Mouse (Mus musculus) kidney, embryonic 14.5 days (tissue): ENCODE data around the gene Mob3b. TPM values are rescaled to one million over a fixed set of nuclear protein-coding genes. Genes with fewer than 3 reads are reported as not detected.

Experiments
- ATAC-seq: fragments of 200-750 bp; cut with Nextera tagmentation; 2 replicates; pipeline ENCODE4 v1.8.0; 2017; ENCODE audit warnings: moderate number of reproducible peaks, mild to moderate bottlenecking, moderate TSS enrichment, moderate library complexity; ENCODE audit not compliant: low FRiP score, low TSS enrichment
- H3K27ac ChIP-seq: fragments of 300-500 bp; sonication (generic); 2 replicates; pipeline ENCODE4 v1.5.1; 2014; ENCODE audit warnings: low read depth, mild to moderate bottlenecking, low read length, moderate library complexity, mixed read lengths
- H3K27me3 ChIP-seq: fragments of 300-500 bp; sonication (generic); 2 replicates; pipeline ENCODE4 v1.6.1; 2014; ENCODE audit warnings: mild to moderate bottlenecking, low read length; ENCODE audit not compliant: control insufficient read depth, insufficient read depth
- H3K36me3 ChIP-seq: fragments of 300-500 bp; sonication (generic); 2 replicates; pipeline ENCODE4 v1.6.1; 2014; ENCODE audit warnings: low read length, mixed read lengths; ENCODE audit not compliant: control insufficient read depth, insufficient read depth
- H3K4me1 ChIP-seq: fragments of 300-500 bp; sonication (generic); 2 replicates; pipeline ENCODE4 v1.6.1; 2014; ENCODE audit warnings: low read length, mixed read lengths; ENCODE audit not compliant: control insufficient read depth, insufficient read depth
- H3K4me2 ChIP-seq: fragments of 300-500 bp; sonication (generic); replicated peaks from 2 replicates; pipeline ENCODE4 v1.6.1; 2014; ENCODE audit warnings: low read depth, mild to moderate bottlenecking, low read length
- H3K4me3 ChIP-seq: fragments of 300-500 bp; sonication (generic); 2 replicates; pipeline ENCODE4 v1.5.1; 2014; ENCODE audit warnings: mild to moderate bottlenecking, low read length
- H3K9ac ChIP-seq: fragments of 300-500 bp; sonication (generic); 2 replicates; pipeline ENCODE4 v1.6.1; 2014; ENCODE audit warnings: low read depth, mild to moderate bottlenecking, low read length, moderate library complexity
- H3K9me3 ChIP-seq: fragments of 300-500 bp; sonication (generic); 2 replicates; pipeline ENCODE4 v1.6.1; 2016; ENCODE audit warnings: low read length; ENCODE audit not compliant: control insufficient read depth
- WGBS: fragments of 180-500 bp; shearing (Covaris S2); extraction: QIAGEN DNeasy Blood & Tissue Kit; methylation state at CpG from one replicate; pipeline ENCODE4 v1.1.7; 2014; 5-methylcytosine and 5-hydroxymethylcytosine counted together
- polyA plus RNA-seq: library from polyadenylated mRNA; unstranded; fragments of >200 nt; fragmentation: Nextera tagmentation; extraction: Ambion mirVana; gene quantifications from 2 replicates; pipeline ENCODE4 v1.2.1, GENCODE M21; 2014

Gene Mob3b
- polyA plus RNA-seq, 1 experiment from 2014 or later, result 13.3 TPM

DNA sequence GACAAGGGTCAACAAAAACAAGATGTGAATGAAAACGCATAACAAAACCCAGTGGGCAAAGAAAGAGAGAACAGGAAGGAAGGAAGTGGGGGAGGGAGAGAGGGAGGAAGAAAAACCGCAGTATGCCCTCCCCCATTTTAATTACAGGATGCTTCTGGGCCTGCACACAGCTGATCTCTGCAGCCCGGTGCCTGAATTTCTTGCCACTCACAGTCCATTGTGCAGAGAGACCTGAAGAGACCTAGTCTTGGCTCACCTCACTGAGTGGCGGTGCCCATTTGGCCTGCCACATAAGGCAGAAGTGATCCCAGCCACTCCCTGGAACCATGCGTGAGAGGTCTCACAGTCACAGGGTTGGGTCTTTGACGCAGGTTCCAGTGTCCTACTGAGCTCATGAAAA, 19.2 kb downstream of the Mob3b start:
- H3K4me1 ChIP-seq, result 0 out of 2 replicates have a peak, but pooled peaks cover 3% of the 10 kb centered on the region
- 44% methylated on average over 6 of the region's 6 CpGs for WGBS
- H3K4me2 ChIP-seq, result no peak overlapping the region
- H3K27me3 ChIP-seq, result no peaks in the 10 kb centered on the region
- peak; percentile 32; the same call in 1 of the 2 replicates for ATAC-seq
- H3K9me3 ChIP-seq, result no peaks in the 10 kb centered on the region
- no peaks in the 10 kb centered on the region for H3K36me3 ChIP-seq
- no peak overlapping the region for H3K27ac ChIP-seq
- H3K9ac ChIP-seq, result no peak overlapping the region
- H3K4me3 ChIP-seq, result no peak overlapping the region

DNA sequence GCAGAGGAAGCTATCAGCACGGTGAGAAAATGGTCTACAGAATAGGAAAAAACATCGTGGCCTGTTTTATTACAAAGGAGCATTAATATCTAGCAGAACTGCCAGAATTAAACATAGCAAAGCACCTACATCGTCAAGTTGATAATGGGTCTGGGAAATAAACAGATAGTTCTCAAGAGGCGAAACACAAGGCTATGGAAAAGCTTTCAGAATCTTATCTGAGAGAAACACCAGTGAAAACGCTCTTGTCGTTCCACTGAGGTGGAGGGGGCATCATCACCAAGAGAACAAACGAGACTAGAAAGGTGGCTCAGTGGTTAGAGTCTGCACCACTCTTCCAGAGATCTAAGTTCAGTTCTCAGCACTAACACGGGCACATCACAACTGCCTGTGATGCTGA, 20.3 kb downstream of the Mob3b start:
- Histone ChIP-seq H3K9me3 (no peaks in the 10 kb centered on the region), H3K4me3 (no peak overlapping the region), H3K27ac (no peak overlapping the region), H3K27me3 (no peaks in the 10 kb centered on the region), H3K36me3 (no peaks in the 10 kb centered on the region), H3K4me1 (0 out of 2 replicates have a peak, but pooled peaks cover 3% of the 10 kb centered on the region), H3K9ac (no peak overlapping the region), H3K4me2 (no peak overlapping the region)
- no peak for ATAC-seq
- WGBS, result 87% methylated on average over 8 of the region's 8 CpGs

DNA sequence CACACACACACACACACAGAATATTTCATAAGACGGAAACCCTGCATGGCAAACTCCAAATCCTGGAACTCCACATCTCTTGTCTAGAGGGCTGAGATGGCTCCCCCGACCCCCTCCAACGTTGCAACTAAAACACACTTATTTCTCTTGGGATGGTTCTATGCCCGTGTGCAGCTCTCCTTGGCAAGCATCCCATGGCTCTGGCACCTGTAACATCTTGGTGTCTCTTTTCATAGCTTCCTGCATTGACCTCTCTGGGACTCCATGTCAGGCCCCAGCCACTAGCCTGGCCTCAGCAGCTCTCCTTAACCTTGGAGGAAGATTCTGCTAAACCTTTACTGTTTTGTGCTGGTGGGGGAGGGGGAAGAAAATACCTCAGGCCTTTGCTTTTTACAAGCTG, 21.5 kb downstream of the Mob3b start:
- no peak for ATAC-seq
- H3K27ac ChIP-seq, result no peak overlapping the region
- WGBS, result 72% methylated on average over 4 of the region's 4 CpGs
- H3K9me3 ChIP-seq, result no peaks in the 10 kb centered on the region
- no peaks in the 10 kb centered on the region for H3K27me3 ChIP-seq
- no peak overlapping the region for H3K9ac ChIP-seq
- no peak overlapping the region for H3K4me3 ChIP-seq
- no peaks in the 10 kb centered on the region for H3K36me3 ChIP-seq
- H3K4me1 ChIP-seq, result 0 out of 2 replicates have a peak, but pooled peaks cover 3% of the 10 kb centered on the region
- no peak overlapping the region for H3K4me2 ChIP-seq

DNA sequence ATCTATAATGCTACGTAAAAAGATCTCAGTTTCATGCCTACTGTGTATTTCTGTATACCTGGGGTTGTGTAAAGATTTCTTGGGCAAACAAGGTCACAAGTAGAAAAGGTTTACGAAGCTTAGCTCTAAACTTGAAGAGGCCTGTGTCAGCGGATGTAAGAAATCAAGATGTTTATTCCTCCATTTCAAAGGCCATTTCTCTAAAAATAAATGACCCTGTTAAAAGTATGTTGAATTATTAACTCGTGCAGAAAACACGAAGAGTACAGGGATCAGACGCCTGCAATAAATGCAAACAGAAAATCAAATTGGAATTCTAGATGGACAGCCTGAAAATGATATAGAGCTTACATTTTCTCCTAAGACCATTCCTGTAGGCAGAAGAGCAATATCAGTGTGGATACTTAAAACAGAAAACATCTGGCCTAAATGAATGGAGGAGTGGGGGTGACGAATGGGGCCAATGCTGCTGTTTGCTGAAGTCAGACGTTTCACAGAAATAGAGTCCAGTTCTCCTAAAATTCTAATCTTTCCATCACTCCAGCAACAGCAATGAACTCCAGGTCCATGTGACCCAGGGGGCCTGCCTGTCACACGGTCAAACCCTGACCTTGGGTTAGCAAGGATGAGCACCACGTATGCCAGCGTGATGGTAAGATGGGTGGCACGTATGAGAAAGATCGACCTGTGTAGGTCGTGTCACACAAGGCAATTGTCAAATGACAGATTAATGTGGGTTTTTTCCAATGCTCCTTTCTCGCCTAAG, 22.3 kb downstream of the Mob3b start:
- Histone ChIP-seq H3K4me2 (no peak overlapping the region), H3K4me1 (0 out of 2 replicates have a peak, but pooled peaks cover 3% of the 10 kb centered on the region), H3K27me3 (no peaks in the 10 kb centered on the region), H3K36me3 (no peaks in the 10 kb centered on the region), H3K4me3 (no peak overlapping the region), H3K9ac (no peak overlapping the region), H3K9me3 (no peaks in the 10 kb centered on the region), H3K27ac (no peak overlapping the region)
- no peak for ATAC-seq
- WGBS, result 48% methylated on average over 15 of the region's 15 CpGs

DNA sequence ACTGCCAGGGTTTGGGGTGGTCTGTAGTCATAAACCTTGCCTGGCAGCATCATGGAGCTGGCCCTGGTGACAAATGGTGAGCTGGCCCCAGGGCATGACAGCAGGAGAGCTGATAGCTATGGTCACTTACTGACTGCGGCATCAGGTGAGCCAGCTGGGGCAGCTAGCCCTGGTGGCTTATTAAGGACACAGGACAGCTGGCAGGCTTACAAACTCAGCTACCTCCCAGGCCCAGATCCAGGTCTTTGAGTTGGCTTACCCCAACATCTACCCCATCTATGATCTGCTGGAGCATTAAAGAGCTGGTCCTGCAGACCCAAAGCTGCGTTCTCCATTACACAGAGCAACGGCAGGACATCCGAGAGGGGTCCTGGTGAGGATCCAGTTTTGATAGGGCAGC, 23.9 kb downstream of the Mob3b start:
- ATAC-seq, result no peak
- 87% methylated on average over 4 of the region's 4 CpGs for WGBS
- H3K9ac ChIP-seq, result no peak overlapping the region
- H3K4me2 ChIP-seq, result no peak overlapping the region
- H3K4me1 ChIP-seq, result 0 out of 2 replicates have a peak, but pooled peaks cover 3% of the 10 kb centered on the region
- no peaks in the 10 kb centered on the region for H3K9me3 ChIP-seq
- H3K27ac ChIP-seq, result no peak overlapping the region
- no peak overlapping the region for H3K4me3 ChIP-seq
- H3K36me3 ChIP-seq, result no peaks in the 10 kb centered on the region
- H3K27me3 ChIP-seq, result no peaks in the 10 kb centered on the region

DNA sequence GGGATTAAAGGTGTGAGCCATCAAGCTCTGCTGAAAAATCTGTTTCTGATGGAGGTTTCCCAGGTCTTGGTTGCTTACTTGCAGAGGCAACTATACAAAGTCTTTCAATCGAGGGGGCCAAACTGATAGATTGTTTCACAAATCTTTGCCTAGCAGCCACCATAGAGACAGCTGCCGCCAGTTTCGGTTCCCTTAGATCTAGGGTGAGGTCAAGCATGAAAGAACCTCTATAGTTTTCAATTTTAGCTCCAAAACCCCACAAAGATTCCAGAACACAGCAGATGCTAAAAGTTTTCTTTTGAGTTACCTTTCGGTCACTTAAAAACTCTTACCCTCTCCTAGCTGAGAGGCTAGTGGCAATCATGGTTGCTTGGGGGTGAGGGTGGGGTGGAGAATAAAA, 25.7 kb downstream of the Mob3b start:
- H3K4me2 ChIP-seq, result no peak overlapping the region
- WGBS, result 82% methylated on average over 4 of the region's 4 CpGs

DNA sequence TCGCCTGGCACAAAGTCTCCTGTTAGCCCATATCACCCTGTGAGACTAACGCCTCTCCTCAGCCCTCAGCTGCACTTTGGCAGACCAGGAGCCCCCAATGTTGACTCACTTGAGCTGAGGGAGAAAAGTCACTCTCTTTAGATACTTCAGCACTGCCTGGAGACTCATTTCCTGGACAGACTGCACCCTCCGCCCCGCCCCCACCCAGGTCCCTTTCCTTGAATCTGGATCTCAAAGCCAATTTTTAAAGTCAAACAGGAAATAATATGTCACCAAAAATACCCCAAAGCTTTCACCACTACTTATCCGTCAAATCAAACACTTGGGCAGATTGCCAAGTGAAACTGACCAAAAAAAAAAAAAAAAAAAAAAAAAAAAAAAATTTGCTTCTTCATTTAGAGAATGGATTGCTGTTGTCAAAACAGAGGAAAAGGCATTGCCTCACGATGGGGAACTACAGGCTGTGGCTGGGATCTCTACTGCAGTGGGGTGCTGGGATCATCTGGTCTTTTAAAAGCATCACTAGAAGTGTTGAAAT, 26.8 kb downstream of the Mob3b start:
- no peak overlapping the region for H3K9ac ChIP-seq
- ATAC-seq, result no peak
- no peaks in the 10 kb centered on the region for H3K27me3 ChIP-seq
- WGBS, result 57% methylated on average over 6 of the region's 6 CpGs
- peaks cover 7% of the 10 kb centered on the region for H3K4me1 ChIP-seq
- H3K4me3 ChIP-seq, result no peak overlapping the region
- no peak overlapping the region for H3K4me2 ChIP-seq
- no peaks in the 10 kb centered on the region for H3K36me3 ChIP-seq
- no peaks in the 10 kb centered on the region for H3K9me3 ChIP-seq
- no peak overlapping the region for H3K27ac ChIP-seq

More for the DNA sequence above, 25.7 kb downstream of the Mob3b start:
- Histone ChIP-seq H3K4me1 (peaks cover 6% of the 10 kb centered on the region), H3K36me3 (no peaks in the 10 kb centered on the region), H3K9me3 (no peaks in the 10 kb centered on the region), H3K4me3 (no peak overlapping the region), H3K9ac (no peak overlapping the region), H3K27ac (no peak overlapping the region), H3K27me3 (no peaks in the 10 kb centered on the region)
- ATAC-seq, result no peak

DNA sequence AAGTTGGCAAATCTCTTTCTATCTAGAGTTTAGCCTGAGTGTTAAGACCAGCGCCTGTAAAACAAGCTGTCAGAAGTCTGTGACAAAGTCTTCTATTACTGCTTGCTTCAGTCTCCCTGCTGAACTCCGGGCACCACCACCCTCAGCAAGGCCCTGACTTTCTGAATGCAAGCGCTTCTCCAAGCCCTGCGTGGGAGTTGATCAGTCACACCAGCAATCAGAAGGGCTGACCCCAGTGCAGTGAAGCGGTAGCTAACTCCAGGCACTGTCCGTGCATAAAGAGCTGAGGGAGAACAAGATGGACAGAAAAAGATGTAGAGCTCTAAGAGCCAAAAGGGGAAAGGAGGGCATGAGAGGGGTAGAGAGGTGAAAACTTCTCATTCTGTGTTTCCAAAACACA, 29.5 kb downstream of the Mob3b start:
- Histone ChIP-seq H3K27ac (peak overlapping the region; percentile 39; the same call in 1 of the 2 replicates), H3K4me2 (no peak overlapping the region), H3K36me3 (no peaks in the 10 kb centered on the region), H3K27me3 (no peaks in the 10 kb centered on the region), H3K4me3 (no peak overlapping the region), H3K9ac (no peak overlapping the region), H3K9me3 (no peaks in the 10 kb centered on the region), H3K4me1 (peaks cover 23% of the 10 kb centered on the region)
- ATAC-seq, result peak; percentile 59; the same call in 1 of the 2 replicates
- 11% methylated on average over 6 of the region's 6 CpGs for WGBS

DNA sequence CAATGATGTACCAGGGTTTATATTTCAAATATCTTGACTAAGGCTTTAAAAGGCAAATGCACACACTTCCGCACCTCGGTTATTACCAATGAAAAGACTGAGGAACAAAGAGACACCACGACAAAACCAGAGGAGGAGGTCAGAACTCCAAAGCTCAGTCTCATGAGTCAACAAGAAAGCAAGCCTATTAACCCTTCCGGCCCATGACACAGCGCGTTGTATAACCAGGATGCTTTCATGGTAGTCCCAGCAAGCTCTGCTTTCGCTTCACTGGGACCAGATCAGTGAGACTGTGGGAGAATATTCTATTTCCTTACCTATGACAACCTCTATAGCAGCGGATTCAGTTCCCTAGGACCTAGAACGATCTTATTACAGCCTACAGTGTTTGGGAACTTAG, 30.5 kb downstream of the Mob3b start:
- H3K27ac ChIP-seq, result no peak overlapping the region
- ATAC-seq, result no peak
- H3K36me3 ChIP-seq, result no peaks in the 10 kb centered on the region
- no peak overlapping the region for H3K9ac ChIP-seq
- no peaks in the 10 kb centered on the region for H3K27me3 ChIP-seq
- H3K9me3 ChIP-seq, result no peaks in the 10 kb centered on the region
- no peak overlapping the region for H3K4me2 ChIP-seq
- no peak overlapping the region for H3K4me3 ChIP-seq
- peaks cover 29% of the 10 kb centered on the region for H3K4me1 ChIP-seq
- WGBS, result 78% methylated on average over 9 of the region's 9 CpGs
